Mouse (Mus musculus): Measurements from ENCODE around the gene Tnik.

Tnik gene

GRCm38 (mm10) chr3:28263002-28263947, at the start of gene Tnik:
Gene Tnik (plus strand): TSS chr3:28263214.
- peak; percentile 21 for DNase-seq

- DNase-seq = peak; percentile 7
Measured at GRCm38 (mm10) chr3:28214886-28215311, 48.1 kb upstream of the Tnik start.

- no peak for DNase-seq
Measured at GRCm38 (mm10) chr3:28217001-28217400, 46.0 kb upstream of the Tnik start.

DNA sequence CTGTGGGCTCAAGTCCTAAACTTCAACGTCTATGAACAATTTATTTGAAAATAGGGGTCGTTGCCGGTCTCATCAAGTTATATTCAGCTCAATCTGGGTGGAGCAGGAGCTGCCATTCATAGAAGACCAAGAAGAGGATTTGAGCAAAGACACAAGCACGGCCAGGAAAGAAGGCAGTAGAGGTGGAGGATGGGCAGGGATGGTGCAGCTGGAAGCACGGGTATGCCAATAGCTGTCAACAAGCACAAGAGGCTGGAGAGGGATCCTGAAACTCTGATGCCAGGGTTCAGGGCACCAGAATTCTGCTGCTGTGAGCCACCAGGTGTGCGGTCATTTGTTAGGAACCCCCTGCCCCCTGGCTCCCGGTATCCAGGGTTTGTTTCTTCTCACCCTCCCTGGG, 43.5 kb upstream of the Tnik start:
- no peak for DNase-seq

- DNase-seq = no peak
Measured at GRCm38 (mm10) chr3:28219964-28220363, 43.0 kb upstream of the Tnik start.

DNA sequence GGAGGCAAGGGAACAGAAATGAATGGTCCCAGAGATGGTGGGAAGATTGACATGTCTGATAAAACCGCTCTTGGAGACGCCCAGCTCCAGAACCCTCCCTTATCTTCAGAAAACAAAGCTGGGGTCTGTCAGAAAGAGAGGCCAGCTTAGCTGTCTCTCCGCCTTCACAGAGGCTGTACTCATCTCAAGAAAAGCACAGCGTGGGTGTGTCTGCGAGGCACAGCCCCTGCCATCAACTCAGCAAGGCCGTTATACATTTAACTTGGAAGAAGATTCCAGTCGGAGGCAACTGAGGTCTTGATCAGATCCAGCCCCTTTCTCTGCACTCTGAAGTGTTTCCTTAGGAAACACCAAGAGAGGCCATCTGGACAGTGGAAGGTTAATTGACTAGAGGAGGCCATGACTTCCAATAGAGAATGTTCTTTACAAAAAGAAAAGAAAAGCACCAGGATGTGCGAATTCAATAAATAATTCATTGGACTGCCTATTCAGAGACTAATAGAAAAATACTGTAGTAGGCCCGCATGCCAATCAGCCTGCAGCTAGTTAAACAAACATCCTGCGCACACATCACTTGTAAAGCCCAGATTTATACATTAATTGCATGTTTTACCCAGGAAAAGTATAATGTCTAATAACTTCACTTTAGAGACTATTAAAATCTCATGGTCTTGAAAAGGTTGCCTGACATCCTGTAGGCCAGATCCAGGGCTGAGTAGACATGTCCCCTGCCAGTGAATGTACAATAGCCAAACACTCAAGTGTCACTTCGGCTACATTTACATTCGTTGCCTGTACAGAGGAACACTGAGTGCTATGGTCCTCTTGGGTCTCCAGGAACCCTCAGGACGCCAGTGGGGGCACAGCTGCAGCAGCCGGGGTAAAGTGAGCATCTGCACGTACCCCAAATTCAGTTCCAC, 38.3 kb upstream of the Tnik start:
- no peak for DNase-seq

- no peak for DNase-seq
Measured at GRCm38 (mm10) chr3:28225357-28225905, 37.6 kb upstream of the Tnik start.

- no peak for DNase-seq
Measured at GRCm38 (mm10) chr3:28226181-28226580, 36.8 kb upstream of the Tnik start.

DNA sequence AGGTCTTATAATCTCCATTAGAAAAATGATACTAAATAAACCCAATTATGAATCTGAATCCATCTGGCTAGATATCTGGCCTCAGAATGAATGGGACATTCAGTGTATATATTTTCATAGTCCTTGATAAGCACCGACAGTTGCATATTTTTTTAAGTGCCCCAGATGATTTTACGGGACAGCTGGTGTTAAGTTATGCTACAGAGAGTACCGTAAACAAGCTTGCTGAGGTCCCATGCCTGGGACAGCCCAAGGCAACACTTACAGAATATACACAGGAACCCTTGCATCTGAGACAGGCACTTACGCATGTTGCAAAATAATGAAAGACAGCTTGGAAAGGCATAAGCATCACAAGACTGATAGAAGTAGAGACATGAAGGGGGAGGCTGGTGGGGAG, 34.1 kb upstream of the Tnik start:
- DNase-seq = no peak

DNA sequence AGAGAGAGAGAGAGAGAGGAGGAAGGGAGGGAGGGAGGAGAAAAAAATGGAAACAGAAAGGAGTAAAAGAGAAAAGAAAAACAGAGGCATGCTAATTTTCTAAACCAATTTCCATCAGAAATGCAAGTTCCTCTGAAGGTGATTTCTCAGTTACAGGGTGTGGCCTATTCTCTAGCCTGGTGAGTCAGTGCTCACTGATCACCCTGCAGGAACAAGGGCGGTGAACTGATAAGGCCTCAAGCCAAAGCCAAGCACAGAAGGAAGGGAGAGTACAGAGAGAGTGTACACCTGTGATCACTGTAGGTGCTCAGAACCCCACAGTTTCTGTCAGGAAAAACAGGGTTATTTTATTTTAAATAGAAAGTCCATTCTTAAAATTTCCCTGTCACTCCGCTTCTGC, 33.5 kb upstream of the Tnik start:
- no peak for DNase-seq

- no peak for DNase-seq
Measured at GRCm38 (mm10) chr3:28232885-28233284, 30.1 kb upstream of the Tnik start.

GRCm38 (mm10) chr3:28234179-28234578, 28.8 kb upstream of the Tnik start:
- DNase-seq = no peak

DNA sequence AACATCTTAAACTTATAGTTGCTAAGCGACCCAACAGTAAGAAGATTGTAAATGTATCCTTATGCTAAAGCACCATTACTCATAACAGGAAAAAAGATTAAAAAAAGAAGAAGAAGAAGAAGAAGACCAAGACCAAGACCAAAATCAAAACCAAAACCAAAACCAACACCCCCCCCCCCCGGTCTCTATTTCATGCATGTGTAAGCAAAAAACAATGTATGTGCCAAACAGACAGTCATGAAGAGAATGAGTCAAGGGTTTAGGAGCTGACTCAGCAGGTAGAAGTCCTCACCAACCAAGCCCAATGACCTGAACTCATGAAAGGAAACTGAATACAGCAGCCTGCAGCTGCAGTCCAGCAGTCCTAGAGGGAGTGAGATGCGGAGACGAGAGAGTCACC, 26.3 kb upstream of the Tnik start:
- no peak for DNase-seq

DNA sequence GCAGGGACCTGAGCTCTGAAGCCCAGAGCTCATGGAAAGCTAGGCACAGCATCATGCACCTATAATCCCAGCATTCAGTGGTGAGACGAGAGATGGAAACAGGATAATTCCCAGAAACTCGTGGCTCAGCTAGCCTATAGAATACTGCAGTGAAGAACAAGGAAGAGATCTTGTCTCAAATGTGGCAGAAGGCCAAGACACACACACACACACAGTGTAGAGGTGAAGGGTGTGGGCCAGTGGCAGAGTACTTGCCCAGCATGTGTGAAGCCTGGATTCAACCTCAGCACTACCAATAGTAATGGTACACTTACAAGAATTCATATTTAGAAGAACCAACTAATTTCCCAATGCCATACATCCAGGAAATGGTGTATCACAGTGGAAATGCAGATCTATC, 24.9 kb upstream of the Tnik start:
- no peak for DNase-seq

DNA sequence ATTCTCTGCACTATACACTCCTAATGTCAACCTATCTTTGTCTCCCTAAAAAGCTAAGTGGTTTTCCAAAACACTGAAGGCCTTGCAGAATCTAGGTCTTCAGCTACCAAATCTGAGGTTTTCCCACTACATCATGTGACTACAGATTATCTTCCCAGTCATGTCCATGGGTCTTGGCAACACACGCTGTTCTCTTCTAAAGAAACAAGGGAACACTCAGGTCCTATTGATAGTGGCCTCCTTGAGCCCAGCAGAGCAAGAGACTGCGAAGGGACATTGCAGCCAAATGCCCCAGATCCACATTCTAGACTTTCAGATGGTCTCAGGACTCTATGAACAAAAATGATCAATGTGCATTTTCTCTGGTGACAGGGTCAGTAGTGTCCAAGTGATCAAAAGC, 20.5 kb upstream of the Tnik start:
- DNase-seq = no peak

- no peak for DNase-seq
Measured at GRCm38 (mm10) chr3:28244244-28244890, 18.6 kb upstream of the Tnik start.

GRCm38 (mm10) chr3:28248255-28248957, 14.6 kb upstream of the Tnik start:
- DNase-seq = no peak

DNA sequence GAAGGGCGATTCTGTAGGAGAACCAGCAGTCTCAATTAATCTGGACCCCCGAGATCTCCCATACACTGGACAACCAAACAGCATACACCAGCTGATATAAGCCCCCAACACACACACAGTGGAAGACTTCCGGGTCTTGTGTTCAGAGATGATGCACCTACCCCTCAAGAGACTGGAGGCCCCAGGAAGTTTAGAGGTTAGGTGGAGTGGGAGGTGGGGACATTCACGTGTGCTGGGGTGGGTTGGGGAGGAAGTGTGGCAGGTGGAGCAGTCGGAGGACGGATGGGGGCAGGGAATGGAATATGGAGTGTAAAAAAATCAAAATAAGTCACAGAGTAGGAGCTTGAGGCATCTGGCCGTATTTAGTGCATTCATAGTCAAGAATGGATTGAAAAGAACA, 7.3 kb upstream of the Tnik start:
- DNase-seq = no peak

DNA sequence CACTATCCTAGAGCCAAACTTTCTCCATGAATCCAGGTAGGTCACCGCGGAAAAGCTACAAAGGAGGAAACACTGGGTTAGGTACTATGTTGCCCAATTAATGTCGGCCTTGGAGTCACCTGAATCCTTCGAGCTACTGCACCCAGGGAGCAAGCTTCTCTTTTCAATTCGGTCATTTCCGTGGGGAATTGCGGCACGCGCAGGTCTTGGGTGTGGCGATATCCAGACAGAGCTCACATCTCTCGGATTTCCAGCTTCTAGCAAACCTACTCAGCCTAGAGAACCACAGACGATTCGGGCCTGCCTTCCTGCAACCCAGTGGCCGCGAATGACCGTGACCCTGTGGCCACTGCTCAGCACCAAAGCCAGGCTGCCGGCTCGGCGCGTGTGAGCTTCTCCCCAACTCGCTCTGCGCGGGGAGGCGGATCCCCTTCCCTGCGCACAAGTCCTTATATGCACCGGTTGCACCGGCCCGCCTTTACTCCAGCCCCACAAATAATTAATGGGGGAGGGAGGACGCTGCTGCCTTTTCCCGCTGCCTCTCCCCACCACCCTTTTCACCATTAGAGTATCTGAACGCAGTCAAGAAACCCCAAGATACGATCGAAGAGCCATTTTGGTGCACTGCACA, 528 bp upstream of the Tnik start:
- DNase-seq = peak; percentile 22

- no peak for DNase-seq
Measured at GRCm38 (mm10) chr3:28263948-28264840, 1.2 kb downstream of the Tnik start.

DNA sequence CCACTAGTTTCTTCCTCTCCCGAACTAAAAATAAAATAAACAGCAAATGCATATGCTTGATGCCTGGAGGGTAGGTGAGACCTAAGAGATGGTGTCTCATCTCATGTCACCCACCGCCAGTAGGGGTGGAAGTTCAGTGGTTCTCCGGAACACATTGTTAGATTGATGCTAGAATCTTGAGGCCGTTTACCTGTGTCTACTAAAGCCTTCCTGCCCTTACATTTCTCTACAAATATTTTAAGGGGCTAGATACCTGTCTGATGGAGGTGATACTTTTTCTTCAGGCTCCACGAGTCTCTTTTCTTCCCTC, 1.8 kb downstream of the Tnik start:
- no peak for DNase-seq
